Mouse (Mus musculus) embryonic facial prominence, embryonic 14.5 days (tissue): ENCODE measurements around the gene Trpm5. TPM values are rescaled to one million over a fixed set of nuclear protein-coding genes. Genes with fewer than 3 reads are reported as not detected.

Experiments
- ATAC-seq: fragments of 200-750 bp; cut with Nextera tagmentation; 2 replicates; pipeline ENCODE4 v1.8.0; 2017; ENCODE audit warnings: low read depth, moderate number of reproducible peaks, moderate TSS enrichment
- DNase-seq: peaks from one replicate; pipeline ENCODE4 v3.0.0-alpha.2; 2015; ENCODE audit warnings: low spot score
- H3K27ac ChIP-seq: fragments of 300-500 bp; sonication (generic); replicated peaks from 2 replicates; pipeline ENCODE4 v1.5.1; 2014; ENCODE audit warnings: low read depth, mild to moderate bottlenecking, low read length, moderate library complexity
- H3K27me3 ChIP-seq: fragments of 300-500 bp; sonication (generic); replicated peaks from 2 replicates; pipeline ENCODE4 v1.6.1; 2014; ENCODE audit warnings: low read length; ENCODE audit not compliant: control insufficient read depth, insufficient read depth
- H3K36me3 ChIP-seq: fragments of 300-500 bp; sonication (generic); 2 replicates; pipeline ENCODE4 v1.6.1; 2014; ENCODE audit warnings: low read length, mixed read lengths; ENCODE audit not compliant: control insufficient read depth, insufficient read depth
- H3K4me1 ChIP-seq: fragments of 300-500 bp; sonication (generic); 2 replicates; pipeline ENCODE4 v1.6.1; 2014; ENCODE audit warnings: antibody characterized with exemption, low read length; ENCODE audit not compliant: control insufficient read depth, insufficient read depth
- H3K4me2 ChIP-seq: fragments of 300-500 bp; sonication (generic); 2 replicates; pipeline ENCODE4 v1.6.1; 2014; ENCODE audit warnings: low read depth, mild to moderate bottlenecking, low read length, moderate library complexity, mixed read lengths
- H3K4me3 ChIP-seq: fragments of 300-500 bp; sonication (generic); 2 replicates; pipeline ENCODE4 v1.5.1; 2014; ENCODE audit warnings: low read depth, mild to moderate bottlenecking, low read length
- H3K9ac ChIP-seq: fragments of 300-500 bp; sonication (generic); 2 replicates; pipeline ENCODE4 v1.6.1; 2014; ENCODE audit warnings: low read depth, mild to moderate bottlenecking, low read length, moderate library complexity, mixed read lengths
- H3K9me3 ChIP-seq: fragments of 300-500 bp; sonication (generic); 2 replicates; pipeline ENCODE4 v1.6.1; 2016; ENCODE audit warnings: low read length; ENCODE audit not compliant: control insufficient read depth
- WGBS: fragments of 180-500 bp; shearing (Covaris S2); extraction: QIAGEN DNeasy Blood & Tissue Kit; methylation state at CpG from one replicate; pipeline ENCODE4 v1.1.7; 2014; 5-methylcytosine and 5-hydroxymethylcytosine counted together
- polyA plus RNA-seq: library from polyadenylated mRNA; unstranded; fragments of >200 nt; fragmentation: Nextera tagmentation; extraction: Ambion mirVana; gene quantifications from 2 replicates; pipeline ENCODE4 v1.2.1, GENCODE M21; 2014

The Trpm5 gene
- polyA plus RNA-seq, 1 experiment from 2014 or later: 14.7 TPM

DNA sequence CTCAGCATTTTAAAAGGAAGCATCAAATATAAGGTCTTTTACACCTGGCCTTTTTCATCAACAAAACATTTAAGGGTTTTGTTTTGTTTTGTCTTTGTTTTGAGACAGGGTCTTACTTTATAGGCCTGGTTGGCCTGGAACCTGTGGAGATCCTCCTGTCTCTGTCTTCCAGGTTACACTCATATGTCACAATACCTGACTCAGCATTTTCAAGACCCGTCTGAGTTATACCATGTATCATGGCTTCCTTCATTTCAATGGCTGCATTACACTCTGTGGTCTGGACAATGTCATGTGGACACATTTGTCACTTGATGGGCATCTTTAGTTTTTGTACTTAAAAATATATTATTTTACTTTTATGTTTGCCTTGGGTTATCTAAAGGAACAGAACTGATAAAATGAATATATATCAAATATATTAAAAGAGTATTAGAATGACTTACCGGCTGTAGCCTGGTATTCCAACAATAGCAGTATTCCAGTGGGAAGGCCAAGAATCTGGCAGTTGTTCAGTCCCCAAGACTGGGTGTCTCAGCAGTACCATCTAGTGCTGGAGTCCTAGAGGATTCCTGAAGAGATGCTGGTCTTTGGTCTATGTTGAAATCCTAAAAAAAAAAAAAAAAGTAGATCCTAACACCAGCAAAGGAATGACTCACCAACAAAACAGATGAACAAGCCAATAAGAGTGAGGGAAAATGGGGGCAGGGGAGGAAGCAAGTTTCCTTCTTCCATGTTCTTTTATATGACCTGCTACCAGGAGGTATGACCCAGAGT lies 50.2 kb downstream of the Trpm5 start:
- no peak for DNase-seq
- ATAC-seq: no peak
- no peaks in the 10 kb centered on the region for H3K36me3 ChIP-seq
- WGBS: 93% methylated on average over 2 of the region's 2 CpGs
- no peak overlapping the region for H3K9ac ChIP-seq
- H3K27ac ChIP-seq: no peak overlapping the region
- no peaks in the 10 kb centered on the region for H3K4me1 ChIP-seq
- no peak overlapping the region for H3K4me2 ChIP-seq
- 0 out of 2 replicates have a peak, but pooled peaks cover 4% of the 10 kb centered on the region for H3K9me3 ChIP-seq
- no peaks in the 10 kb centered on the region for H3K27me3 ChIP-seq
- H3K4me3 ChIP-seq: no peak overlapping the region

DNA sequence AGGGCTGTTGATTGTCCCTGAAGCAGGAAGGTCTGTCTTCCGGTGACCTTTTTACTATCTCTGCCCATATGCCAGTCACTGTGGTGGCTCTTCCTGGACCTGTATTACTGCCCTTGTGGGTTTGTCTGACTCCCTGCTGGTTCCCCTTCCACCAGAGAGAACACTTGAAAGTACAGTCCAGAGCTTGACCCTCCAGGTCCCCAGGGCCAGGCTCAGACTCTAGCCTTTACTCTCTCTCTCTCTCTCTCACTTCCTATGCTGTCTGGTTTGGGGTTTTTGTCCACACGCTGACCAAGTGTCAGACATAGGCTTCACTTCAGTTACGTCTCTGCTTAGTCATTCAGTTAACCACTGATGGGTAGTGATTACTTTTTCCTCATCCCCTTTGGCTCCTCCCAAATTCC lies 51.5 kb downstream of the Trpm5 start:
- Histone ChIP-seq H3K9ac (no peak overlapping the region), H3K27ac (no peak overlapping the region), H3K27me3 (no peaks in the 10 kb centered on the region), H3K4me3 (no peak overlapping the region), H3K4me1 (no peaks in the 10 kb centered on the region), H3K4me2 (no peak overlapping the region), H3K9me3 (0 out of 2 replicates have a peak, but pooled peaks cover 4% of the 10 kb centered on the region), H3K36me3 (no peaks in the 10 kb centered on the region)
- ATAC-seq (no peak), DNase-seq (no peak)
- WGBS: 77% methylated on average over 3 of the region's 3 CpGs

DNA sequence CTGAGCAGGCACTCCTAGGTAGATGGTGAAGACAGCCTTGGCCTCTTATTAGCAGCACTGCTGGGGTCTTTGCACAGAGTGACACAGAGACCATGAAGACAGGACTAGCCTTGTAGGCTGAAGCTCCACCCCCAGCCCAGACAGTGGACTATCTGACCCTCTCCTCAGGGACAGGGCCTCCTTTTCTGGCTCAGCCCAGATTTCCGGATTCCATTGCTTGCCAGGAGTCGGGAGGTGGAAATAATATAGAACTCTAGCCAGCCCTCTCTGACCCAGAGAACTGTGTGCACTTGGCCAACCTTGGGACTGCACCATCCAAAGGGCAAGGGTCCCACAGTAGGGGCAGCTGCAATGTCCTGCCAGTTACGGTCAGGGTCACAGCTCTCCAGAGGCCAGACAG lies 52.4 kb downstream of the Trpm5 start:
- peak; percentile 56 for DNase-seq
- 0 out of 2 replicates have a peak, but pooled peaks cover 4% of the 10 kb centered on the region for H3K9me3 ChIP-seq
- H3K27ac ChIP-seq: peak overlapping the region; percentile 40

DNA sequence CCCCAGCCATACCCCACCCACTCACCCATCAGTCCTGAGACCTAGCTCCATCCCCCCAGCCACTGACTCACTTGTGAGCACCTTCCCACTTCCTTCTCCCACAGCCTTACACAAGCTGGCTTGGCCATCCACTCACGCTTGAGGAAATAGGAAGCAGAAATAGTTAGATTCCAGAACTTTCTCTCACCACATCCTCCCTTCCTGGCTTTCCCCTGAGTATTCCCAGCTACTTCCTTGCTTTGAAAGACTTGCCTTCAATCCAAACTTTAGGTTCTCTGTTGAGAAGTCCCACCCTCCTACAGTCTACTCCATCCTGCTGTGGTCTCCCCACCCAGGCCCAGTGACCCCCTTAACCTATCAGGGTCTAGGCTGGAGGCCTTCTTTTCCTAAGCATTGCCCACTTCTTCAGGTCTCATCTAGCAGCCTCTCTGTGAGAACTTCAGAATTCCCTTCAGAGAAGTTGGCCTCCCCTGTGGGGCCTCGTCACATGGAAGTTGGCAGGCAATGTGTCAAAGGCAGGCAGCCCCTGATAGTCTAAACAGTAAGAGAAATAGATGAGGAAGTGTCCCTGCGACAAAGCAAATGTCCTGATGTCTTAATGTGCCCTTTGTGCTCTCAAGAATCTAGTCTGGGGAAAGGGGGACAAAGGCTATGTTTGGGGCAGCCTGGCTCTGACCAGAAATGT lies 53.2 kb downstream of the Trpm5 start:
- Histone ChIP-seq H3K27me3 (no peaks in the 10 kb centered on the region), H3K36me3 (no peaks in the 10 kb centered on the region), H3K4me2 (no peak overlapping the region), H3K9ac (no peak overlapping the region), H3K4me3 (no peak overlapping the region), H3K4me1 (no peaks in the 10 kb centered on the region), H3K27ac (no peak overlapping the region), H3K9me3 (0 out of 2 replicates have a peak, but pooled peaks cover 4% of the 10 kb centered on the region)
- ATAC-seq: no peak
- 85% methylated on average over 3 of the region's 3 CpGs for WGBS
- DNase-seq: no peak

More for the DNA sequence above, 52.4 kb downstream of the Trpm5 start:
- H3K27me3 ChIP-seq: no peaks in the 10 kb centered on the region
- H3K4me2 ChIP-seq: no peak overlapping the region
- ATAC-seq: 0 out of 2 replicates have a peak, but pooled peaks have one; percentile 30
- no peak overlapping the region for H3K4me3 ChIP-seq
- H3K9ac ChIP-seq: no peak overlapping the region
- WGBS: 50% methylated on average over 3 of the region's 3 CpGs
- no peaks in the 10 kb centered on the region for H3K36me3 ChIP-seq
- H3K4me1 ChIP-seq: no peaks in the 10 kb centered on the region

DNA sequence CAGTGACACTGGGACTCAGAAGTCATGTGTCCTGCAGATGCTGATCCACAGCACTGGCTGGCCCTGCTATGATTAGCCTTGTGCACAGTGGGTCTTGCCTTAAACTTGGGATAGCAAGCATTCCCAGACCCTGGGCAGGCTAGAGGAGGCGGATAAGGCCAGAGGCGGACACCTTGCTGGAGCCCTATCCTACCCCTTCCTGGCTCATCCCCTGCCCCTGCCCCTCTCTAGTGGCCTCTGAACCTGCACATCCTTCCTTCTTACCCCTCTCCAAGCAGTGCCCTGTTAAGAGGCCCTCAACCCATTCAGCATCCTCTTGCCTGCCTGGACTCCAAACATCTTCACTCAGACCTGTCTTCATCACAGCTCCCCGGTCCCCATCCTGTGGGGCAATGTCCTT lies 53.9 kb downstream of the Trpm5 start:
- no peak overlapping the region for H3K27ac ChIP-seq
- DNase-seq (no peak), ATAC-seq (no peak)
- H3K27me3 ChIP-seq: no peaks in the 10 kb centered on the region
- H3K9ac ChIP-seq: no peak overlapping the region
- H3K4me1 ChIP-seq: no peaks in the 10 kb centered on the region
- 92% methylated on average over 2 of the region's 3 CpGs for WGBS
- no peak overlapping the region for H3K4me3 ChIP-seq
- 0 out of 2 replicates have a peak, but pooled peaks cover 4% of the 10 kb centered on the region for H3K9me3 ChIP-seq
- no peak overlapping the region for H3K4me2 ChIP-seq
- H3K36me3 ChIP-seq: no peaks in the 10 kb centered on the region

DNA sequence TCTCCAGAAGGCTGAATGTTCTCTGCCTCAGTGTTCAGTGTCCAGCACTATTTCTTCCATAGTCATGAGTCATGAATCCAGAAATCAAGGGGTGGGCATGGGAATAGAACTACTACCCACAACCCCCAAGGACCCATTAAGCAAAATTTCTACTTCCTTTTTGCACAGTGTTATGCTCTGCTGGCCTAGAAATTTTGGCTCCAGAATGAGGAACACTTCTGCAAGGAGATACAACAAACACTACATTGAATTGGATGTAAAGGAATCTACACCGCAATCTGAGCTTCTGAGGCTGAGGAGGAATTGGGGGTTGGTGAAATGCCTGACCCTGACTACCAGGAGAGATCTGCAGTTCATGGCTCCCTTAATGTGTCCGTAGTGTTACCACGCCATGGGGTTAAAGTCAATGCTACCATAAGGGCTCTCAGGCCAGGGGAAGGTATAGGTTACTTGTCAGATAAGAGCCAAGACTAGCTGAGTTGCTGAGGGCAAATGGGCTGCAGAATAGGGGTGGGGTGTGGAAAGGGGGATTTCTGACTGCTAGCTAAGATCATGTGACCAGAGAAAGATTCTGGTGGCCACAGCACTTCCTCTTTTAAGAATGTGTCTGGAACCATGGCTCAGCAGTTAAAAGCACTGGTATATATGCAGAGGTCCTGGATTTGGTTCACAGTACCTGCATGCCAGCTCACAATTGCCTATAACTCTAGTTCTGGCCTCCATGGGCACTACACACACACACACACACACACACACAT lies 56.1 kb downstream of the Trpm5 start:
- no peaks in the 10 kb centered on the region for H3K4me1 ChIP-seq
- no peaks in the 10 kb centered on the region for H3K9me3 ChIP-seq
- H3K27ac ChIP-seq: no peak overlapping the region
- H3K27me3 ChIP-seq: no peaks in the 10 kb centered on the region
- ATAC-seq (no peak), DNase-seq (no peak)
- no peak overlapping the region for H3K9ac ChIP-seq
- no peak overlapping the region for H3K4me3 ChIP-seq
- H3K4me2 ChIP-seq: no peak overlapping the region
- peaks cover 7% of the 10 kb centered on the region; the same call in 1 of the 2 replicates for H3K36me3 ChIP-seq
- 89% methylated on average over 3 of the region's 3 CpGs for WGBS

DNA sequence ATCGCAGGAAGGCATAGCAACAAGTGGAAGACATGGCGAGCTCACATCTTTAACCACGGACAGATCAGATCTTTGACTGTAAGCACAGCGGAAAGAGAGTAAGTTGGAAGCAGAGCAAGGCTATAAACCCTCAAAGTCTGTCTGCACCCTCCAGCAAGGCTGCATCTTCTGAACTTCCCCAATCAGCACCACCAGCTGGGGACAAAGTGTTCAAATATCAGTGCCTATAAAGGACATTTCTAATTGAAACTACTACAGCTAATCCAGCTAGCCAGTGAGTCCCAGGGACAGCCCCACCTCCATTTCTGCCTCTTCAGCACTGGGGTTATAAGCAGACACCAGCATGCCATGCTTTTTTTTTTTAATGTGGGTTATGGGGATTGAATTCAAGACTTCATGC lies 57.1 kb downstream of the Trpm5 start:
- no peak overlapping the region for H3K9ac ChIP-seq

DNA sequence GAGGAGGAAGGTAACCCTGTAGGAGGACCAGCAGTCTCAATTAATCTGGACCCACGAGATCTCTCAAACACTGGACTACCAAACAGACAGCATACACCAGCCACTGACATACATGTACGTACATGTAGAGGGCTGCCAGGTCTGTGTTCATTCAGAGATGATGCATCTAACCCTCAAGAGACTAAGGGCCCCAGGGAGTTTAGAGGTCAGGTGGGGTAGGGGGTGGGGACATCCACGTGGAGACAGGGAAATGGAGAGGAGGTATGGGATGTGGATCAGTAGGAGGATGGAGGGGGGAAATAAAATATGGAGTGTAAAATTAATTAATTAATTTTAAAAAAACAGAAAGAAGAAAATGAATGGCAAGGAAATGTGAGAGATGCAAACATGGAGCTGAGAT lies 57.7 kb downstream of the Trpm5 start:
- 75% methylated on average over 3 of the region's 3 CpGs for WGBS
- Histone ChIP-seq H3K27ac (no peak overlapping the region), H3K9ac (no peak overlapping the region), H3K4me2 (no peak overlapping the region), H3K4me3 (no peak overlapping the region), H3K4me1 (no peaks in the 10 kb centered on the region), H3K9me3 (no peaks in the 10 kb centered on the region), H3K36me3 (peaks cover 13% of the 10 kb centered on the region; the same call in 1 of the 2 replicates), H3K27me3 (no peaks in the 10 kb centered on the region)
- ATAC-seq: no peak
- DNase-seq: no peak

More for the DNA sequence above, 57.1 kb downstream of the Trpm5 start:
- no peaks in the 10 kb centered on the region for H3K4me1 ChIP-seq
- H3K9me3 ChIP-seq: no peaks in the 10 kb centered on the region
- 88% methylated on average over 4 of the region's 4 CpGs for WGBS
- H3K4me2 ChIP-seq: no peak overlapping the region
- ATAC-seq (no peak), DNase-seq (no peak)
- no peak overlapping the region for H3K4me3 ChIP-seq
- H3K27me3 ChIP-seq: no peaks in the 10 kb centered on the region
- peaks cover 13% of the 10 kb centered on the region; the same call in 1 of the 2 replicates for H3K36me3 ChIP-seq
- H3K27ac ChIP-seq: no peak overlapping the region
